Mouse (Mus musculus) MEL (cell line): Measurements from ENCODE around the gene Gm5244.

ENCODE experiments used
- CTCF ChIP-seq, 3 experiments: IDR thresholded peaks in 2 of 3; conservative IDR thresholded peaks in 1 of 3; 2 replicates each; pipeline ENCODE4 v1.5.1; 2011 to 2012; ENCODE audit warnings: low read length in 3 of 3, low read depth in 2 of 3, mild to moderate bottlenecking in 2 of 3, improper control_type of control experiment in 1 of 3, inconsistent platforms in 1 of 3, mixed read lengths in 1 of 3, moderate library complexity in 1 of 3; ENCODE audit not compliant: control insufficient read depth in 1 of 3, insufficient read depth in 1 of 3, poor library complexity in 1 of 3, severe bottlenecking in 1 of 3
- NRF1 ChIP-seq: IDR thresholded peaks from 2 replicates; pipeline ENCODE4 v1.6.1; 2014; ENCODE audit warnings: low read depth, mild to moderate bottlenecking, inconsistent platforms, low read length, improper control_type of control experiment, moderate library complexity; ENCODE audit not compliant: poor library complexity, insufficient read depth, severe bottlenecking

GRCm38 (mm10) chr19:12830823-12831430 is 15.6 kb upstream of the Gm5244 start:
- TF ChIP-seq NRF1 (no peak), CTCF (IDR thresholded peaks at IDR 0.05 in 2 of 3, conservative IDR thresholded peaks at IDR 0.05 in 1 of 3; ENCODE audit: control insufficient read depth in 1 of 3, insufficient read depth in 1 of 3, low read depth in 2 of 3, low read length in 3 of 3, poor library complexity in 1 of 3, severe bottlenecking in 1 of 3) (no peak)
